Mouse (Mus musculus) erythroblast, embryonic 14.5 days (primary cell): ENCODE results near the gene Foxl1. TPM values are rescaled to one million over a fixed set of nuclear protein-coding genes. Genes with fewer than 3 reads are reported as not detected.

ENCODE experiments used
- H3K27me3 ChIP-seq: 2 replicates; pipeline ENCODE4 v1.6.1; 2012; ENCODE audit warnings: inconsistent platforms; ENCODE audit not compliant: control insufficient read depth
- H3K36me3 ChIP-seq: 2 replicates; pipeline ENCODE4 v1.6.1; 2012; ENCODE audit warnings: mild to moderate bottlenecking, inconsistent platforms; ENCODE audit not compliant: control insufficient read depth
- H3K4me1 ChIP-seq: 2 replicates; pipeline ENCODE4 v1.6.1; 2012; ENCODE audit warnings: inconsistent platforms; ENCODE audit not compliant: control insufficient read depth
- H3K4me3 ChIP-seq: replicated peaks from 2 replicates; pipeline ENCODE3; 2012; ENCODE audit warnings: moderate library complexity, mild to moderate bottlenecking, inconsistent platforms
- H3K9me3 ChIP-seq: 2 replicates; pipeline ENCODE4 v1.6.1; 2012; ENCODE audit warnings: low read length, inconsistent platforms, mixed read lengths; ENCODE audit not compliant: control insufficient read depth
- GATA1 ChIP-seq: IDR thresholded peaks from 2 replicates; pipeline ENCODE4 v1.6.1; 2012; ENCODE audit warnings: low read length, inconsistent platforms, mixed read lengths
- TAL1 ChIP-seq: IDR thresholded peaks from 3 replicates; pipeline ENCODE4 v1.6.1; 2012; ENCODE audit warnings: low read length, inconsistent platforms, mixed read lengths
- polyA plus RNA-seq: library from polyadenylated mRNA; stranded (reverse); fragments of >175 nt; gene quantifications from 2 replicates; pipeline ENCODE4 v1.2.3, GENCODE M21; 2012

The Foxl1 gene
- polyA plus RNA-seq: not detected in 2 replicates

GRCm38 (mm10) chr8:121127756-121128375, at the start of gene Foxl1:
TSS of gene Foxl1 (plus strand) at chr8:121127940.
- no peaks in the 10 kb centered on the region for H3K36me3 ChIP-seq
- no peaks in the 10 kb centered on the region for H3K9me3 ChIP-seq
- H3K27me3 ChIP-seq: peaks cover 85% of the 10 kb centered on the region
- H3K4me1 ChIP-seq: no peaks in the 10 kb centered on the region
- TF ChIP-seq TAL1: no peak
- TF ChIP-seq GATA1: no peak
- H3K4me3 ChIP-seq: no peak within 1 kb of the TSS

GRCm38 (mm10) chr8:121078721-121079120, 49.0 kb upstream of the Foxl1 start:
- no peak overlapping the region for H3K4me3 ChIP-seq
- no peaks in the 10 kb centered on the region for H3K36me3 ChIP-seq
- peaks cover 99% of the 10 kb centered on the region for H3K27me3 ChIP-seq
- H3K9me3 ChIP-seq: no peaks in the 10 kb centered on the region; the same call in 1 of the 2 replicates
- H3K4me1 ChIP-seq: no peaks in the 10 kb centered on the region
- TF ChIP-seq GATA1 (no peak), TAL1 (no peak)

- Histone ChIP-seq H3K36me3 (no peaks in the 10 kb centered on the region), H3K4me1 (no peaks in the 10 kb centered on the region), H3K9me3 (no peaks in the 10 kb centered on the region; the same call in 1 of the 2 replicates), H3K27me3 (peaks cover 99% of the 10 kb centered on the region), H3K4me3 (no peak overlapping the region)
- TF ChIP-seq GATA1 (no peak), TAL1 (no peak)
These were observed 48.5 kb upstream of the Foxl1 start for GRCm38 (mm10) chr8:121079201-121079600.

- Histone ChIP-seq H3K9me3 (peaks cover 2% of the 10 kb centered on the region; the same call in 1 of the 2 replicates), H3K4me1 (no peaks in the 10 kb centered on the region), H3K27me3 (peaks cover 99% of the 10 kb centered on the region), H3K4me3 (no peak overlapping the region), H3K36me3 (no peaks in the 10 kb centered on the region)
- TF ChIP-seq TAL1 (no peak), GATA1 (no peak)
These were observed 47.8 kb upstream of the Foxl1 start for GRCm38 (mm10) chr8:121079944-121080343.

- no peak overlapping the region for H3K4me3 ChIP-seq
- no peaks in the 10 kb centered on the region for H3K4me1 ChIP-seq
- no peaks in the 10 kb centered on the region for H3K36me3 ChIP-seq
- TF ChIP-seq GATA1 (no peak), TAL1 (no peak)
- peaks cover 2% of the 10 kb centered on the region; the same call in 1 of the 2 replicates for H3K9me3 ChIP-seq
- H3K27me3 ChIP-seq: peaks cover 99% of the 10 kb centered on the region
These were observed 47.2 kb upstream of the Foxl1 start for GRCm38 (mm10) chr8:121080361-121081090.

GRCm38 (mm10) chr8:121081398-121081797, 46.3 kb upstream of the Foxl1 start:
- TF ChIP-seq TAL1 (no peak), GATA1 (no peak)
- H3K36me3 ChIP-seq: no peaks in the 10 kb centered on the region
- no peaks in the 10 kb centered on the region for H3K4me1 ChIP-seq
- H3K27me3 ChIP-seq: peaks cover 99% of the 10 kb centered on the region
- no peak overlapping the region for H3K4me3 ChIP-seq
- H3K9me3 ChIP-seq: peaks cover 2% of the 10 kb centered on the region; the same call in 1 of the 2 replicates

GRCm38 (mm10) chr8:121082218-121083092, 45.3 kb upstream of the Foxl1 start:
- H3K36me3 ChIP-seq: no peaks in the 10 kb centered on the region
- H3K9me3 ChIP-seq: peaks cover 2% of the 10 kb centered on the region; the same call in 1 of the 2 replicates
- no peaks in the 10 kb centered on the region for H3K4me1 ChIP-seq
- peaks cover 99% of the 10 kb centered on the region for H3K27me3 ChIP-seq
- H3K4me3 ChIP-seq: no peak overlapping the region
- TF ChIP-seq GATA1 (no peak), TAL1 (no peak)

- Histone ChIP-seq H3K4me3 (peak overlapping the region; percentile 35), H3K4me1 (no peaks in the 10 kb centered on the region), H3K9me3 (peaks cover 2% of the 10 kb centered on the region; the same call in 1 of the 2 replicates), H3K27me3 (peaks cover 100% of the 10 kb centered on the region), H3K36me3 (no peaks in the 10 kb centered on the region)
- no peak for TF ChIP-seq GATA1
- TF ChIP-seq TAL1: no peak
These were observed 44.4 kb upstream of the Foxl1 start for GRCm38 (mm10) chr8:121083093-121083935.
